Mouse (Mus musculus): ENCODE measurements at regions not wholly inside any gene's neighbourhood (a gene's known extent, or its start where the extent isn't known, plus 50 kb on each side); places are given as distances from the start of the nearest gene placed in this dataset.

DNA sequence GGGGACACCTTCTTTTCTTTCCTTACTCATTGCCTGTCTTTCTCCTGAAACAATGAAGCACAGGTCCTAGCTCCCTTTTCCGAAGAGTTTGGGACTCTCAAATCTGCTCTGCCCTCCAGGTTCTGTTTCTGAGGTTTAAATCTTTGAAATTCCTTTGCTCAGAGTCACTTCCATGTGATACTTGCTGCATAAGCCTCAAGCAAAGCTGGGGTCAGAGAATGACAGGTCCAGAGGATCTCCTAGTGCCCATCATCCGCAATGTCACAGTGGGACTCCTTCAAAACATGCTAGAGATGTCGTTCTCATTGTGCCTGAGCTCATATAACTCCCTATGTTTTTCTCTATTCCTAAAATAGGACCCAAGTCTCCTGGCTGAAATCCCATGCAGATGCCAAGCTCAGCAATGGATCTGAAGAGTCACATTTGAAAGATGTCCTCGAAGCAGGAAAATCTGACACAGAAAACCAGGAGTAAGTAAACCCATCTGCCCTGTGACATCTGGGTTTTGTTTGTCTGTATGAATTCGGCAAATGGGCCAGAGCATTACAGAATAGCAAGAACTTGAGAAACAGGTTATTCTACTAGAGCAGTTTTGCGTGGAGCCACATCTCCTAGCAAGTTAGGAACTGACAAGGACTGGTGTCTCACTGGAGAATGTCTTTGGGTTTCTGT is 634.6 kb downstream of the Epha4 start:
- no peak for DNase-seq (ENCODE audit: low spot score in 2 of 2)

DNA sequence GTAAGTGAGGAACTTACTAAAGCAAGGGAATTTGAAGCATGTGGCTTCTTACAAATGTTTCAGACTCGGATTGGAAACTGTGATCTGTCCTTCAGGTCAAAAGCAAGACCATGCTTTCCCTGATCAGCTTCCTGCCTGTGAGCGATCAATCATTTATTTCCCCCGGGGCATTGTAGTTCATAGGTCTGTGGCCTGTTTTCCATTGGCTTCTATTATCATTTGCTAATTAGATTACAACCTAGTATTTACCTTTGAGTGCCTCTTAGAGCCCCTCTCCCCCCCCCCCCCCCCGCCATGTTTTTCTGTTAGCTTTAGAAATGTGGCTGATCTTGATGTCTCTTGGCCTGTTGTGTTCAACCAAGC is 634.1 kb downstream of the Epha4 start:
- DNase-seq (ENCODE audit: low spot score in 2 of 2): no peak

DNA sequence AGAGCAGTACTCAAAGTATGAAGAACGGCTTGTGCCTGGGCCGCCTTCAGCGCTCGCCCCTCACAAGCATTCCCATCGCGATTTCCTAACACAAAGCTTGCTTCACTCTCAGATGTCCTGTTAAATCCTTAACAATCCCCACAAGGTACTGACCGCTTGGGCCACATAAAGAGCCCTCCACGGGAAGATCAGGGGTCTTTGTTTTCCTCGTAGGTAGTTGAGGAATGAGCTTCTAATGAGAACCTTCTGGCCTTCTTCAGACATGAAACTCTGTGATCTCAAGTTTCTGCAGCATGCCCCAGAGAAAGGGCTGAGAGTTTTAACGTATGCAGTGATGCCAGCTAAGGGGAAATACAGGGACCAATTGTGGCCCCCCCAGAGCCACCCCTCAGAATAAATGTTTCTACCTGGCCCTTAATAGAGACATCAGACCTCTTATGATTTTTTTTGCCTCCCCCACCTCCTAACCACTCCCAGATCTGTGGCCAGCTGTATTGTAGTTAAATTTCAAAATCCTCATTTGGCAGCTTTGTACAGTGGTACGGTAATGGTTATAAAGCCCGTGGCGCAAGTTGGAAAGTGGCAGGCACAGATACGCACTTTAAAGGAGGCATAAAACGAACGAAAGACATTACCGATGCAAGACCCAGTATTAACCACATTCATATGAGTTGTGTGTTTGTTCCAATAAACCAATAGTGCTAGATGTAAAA is 618.6 kb downstream of the Epha4 start:
- DNase-seq (ENCODE audit: low spot score in 2 of 2): no peak

DNA sequence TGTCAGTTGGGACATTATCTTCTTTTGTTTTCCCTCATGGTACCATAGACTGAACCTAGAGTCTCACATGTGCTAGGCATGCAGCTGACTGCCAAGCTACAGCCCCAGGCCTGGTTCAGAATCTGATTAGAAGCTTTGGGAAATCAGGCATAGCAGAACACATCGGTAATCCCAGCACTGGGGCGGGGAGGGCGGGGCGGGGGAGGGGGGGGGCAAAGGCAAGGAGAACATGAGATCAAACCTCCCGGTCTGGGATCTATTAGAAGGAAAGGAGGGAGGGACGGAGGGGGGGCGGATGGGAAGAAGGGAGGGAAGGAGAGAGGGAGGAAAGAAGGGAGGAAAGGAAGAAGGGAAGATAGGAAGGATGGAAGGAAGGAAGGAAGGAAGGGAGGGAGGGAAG is 617.5 kb downstream of the Epha4 start:
- DNase-seq (ENCODE audit: low spot score in 2 of 2): no peak

DNA sequence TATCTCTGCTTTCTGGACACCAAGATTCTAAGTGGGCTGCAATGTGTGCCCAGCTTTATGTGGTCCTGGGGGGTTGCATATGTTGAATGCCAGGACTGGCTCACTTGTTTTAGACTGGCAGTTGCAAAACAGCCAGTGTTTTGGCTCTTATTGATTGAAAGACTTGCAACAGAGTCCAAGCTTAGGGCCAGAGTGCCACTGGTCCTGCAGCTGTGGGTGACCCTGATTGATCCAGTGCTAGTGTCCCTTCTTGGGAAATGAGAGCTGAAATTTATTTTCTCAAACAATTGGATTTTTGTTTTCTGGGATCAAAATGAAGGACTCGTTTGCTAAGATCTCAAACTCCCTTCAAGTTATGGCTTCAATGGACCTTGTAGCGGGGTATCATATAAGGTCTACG is 603.4 kb downstream of the Epha4 start:
- no peak for DNase-seq (ENCODE audit: low spot score in 2 of 2)

DNA sequence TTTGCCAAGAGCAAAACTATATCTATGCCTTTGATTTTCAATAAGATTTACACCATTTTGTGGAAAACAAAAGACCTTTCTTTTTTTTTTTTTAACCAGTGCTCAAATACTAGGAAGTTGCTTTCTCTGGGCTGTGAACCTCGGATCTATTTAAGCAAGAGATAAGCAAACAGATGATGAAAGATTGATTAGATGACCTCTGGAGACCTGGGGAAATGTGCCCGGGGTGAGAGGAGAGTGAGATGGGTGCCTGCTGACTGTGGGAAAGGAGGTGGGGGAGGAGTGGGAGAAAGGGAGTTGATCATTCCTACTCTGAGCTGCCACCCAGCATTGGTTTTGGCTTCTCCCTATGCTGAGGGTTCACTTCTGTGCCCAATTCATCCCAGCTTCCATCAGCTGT is 595.3 kb downstream of the Epha4 start:
- no peak for DNase-seq (ENCODE audit: low spot score in 2 of 2)

- DNase-seq (ENCODE audit: low spot score in 2 of 2): no peak
These were observed 594.3 kb downstream of the Epha4 start for GRCm38 (mm10) chr1:76920634-76921033.

- no peak for DNase-seq (ENCODE audit: low spot score in 2 of 2)
These were observed 587.8 kb downstream of the Epha4 start for GRCm38 (mm10) chr1:76927041-76927440.

GRCm38 (mm10) chr1:76928035-76928434 is 586.9 kb downstream of the Epha4 start:
- DNase-seq (ENCODE audit: low spot score in 2 of 2): no peak

- DNase-seq (ENCODE audit: low spot score in 2 of 2): no peak
These were observed 581.4 kb downstream of the Epha4 start for GRCm38 (mm10) chr1:76933460-76933859.

DNA sequence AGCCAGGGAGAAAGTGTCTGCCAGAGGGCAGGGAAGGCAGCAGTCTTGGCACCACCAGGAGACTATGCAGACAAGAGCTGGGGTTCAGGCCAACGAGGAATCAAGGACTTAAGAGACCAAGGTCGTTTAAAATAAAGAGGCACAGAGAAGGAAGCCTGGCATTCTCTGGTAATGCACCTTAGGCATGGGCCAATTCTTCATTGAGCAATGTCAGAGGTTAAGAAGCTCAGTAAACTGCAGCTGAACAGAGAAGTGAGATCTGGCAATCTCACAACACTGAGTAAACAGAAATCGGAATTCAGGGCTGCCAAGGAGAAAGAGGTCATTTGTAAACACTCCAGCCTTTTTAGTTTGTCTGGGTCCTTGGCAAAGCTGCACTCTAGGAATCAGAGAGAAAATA is 572.2 kb downstream of the Epha4 start:
- no peak for DNase-seq (ENCODE audit: low spot score in 2 of 2)

DNA sequence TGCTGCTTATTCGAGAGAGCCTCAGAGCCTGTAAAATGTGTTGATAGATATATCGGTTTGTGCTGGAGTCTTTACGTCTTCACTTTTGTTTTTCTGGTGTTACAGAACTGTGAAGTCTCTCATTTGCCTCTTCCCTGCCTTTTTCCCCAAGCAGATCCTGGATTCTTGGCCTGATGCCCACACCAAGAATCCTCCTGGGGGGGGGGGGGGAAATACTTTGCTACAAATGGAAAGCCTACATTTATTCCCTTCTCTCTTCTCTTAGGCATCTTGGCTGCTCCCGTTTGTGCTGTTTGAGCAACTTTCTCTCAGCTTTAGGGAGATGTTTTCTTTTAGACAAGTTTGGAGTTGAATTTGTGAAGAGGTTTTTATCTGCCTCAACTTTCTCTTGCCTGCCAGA is 570.8 kb downstream of the Epha4 start:
- no peak for DNase-seq (ENCODE audit: low spot score in 2 of 2)

- no peak for DNase-seq (ENCODE audit: low spot score in 2 of 2)
These were observed 559.9 kb downstream of the Epha4 start for GRCm38 (mm10) chr1:76955031-76955430.

DNA sequence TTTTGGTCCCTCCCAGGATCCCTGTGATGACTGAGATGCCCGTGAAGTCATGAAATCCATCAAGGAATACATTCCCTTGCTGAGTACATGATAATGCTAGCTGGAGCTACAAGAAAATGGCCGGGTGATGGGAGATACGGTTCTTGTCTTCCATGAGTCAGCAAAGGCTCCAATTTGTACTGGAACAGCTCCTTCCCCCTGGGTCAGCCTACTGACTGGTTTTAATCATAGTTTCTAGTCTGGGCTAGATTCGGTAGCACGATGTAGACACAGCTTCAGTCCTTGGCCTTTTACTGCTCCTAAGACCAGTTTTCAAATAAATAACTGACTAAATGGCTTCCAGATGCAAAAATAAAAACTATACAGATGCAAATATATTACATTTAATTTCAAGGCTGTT is 557.5 kb downstream of the Epha4 start:
- no peak for DNase-seq (ENCODE audit: low spot score in 2 of 2)

- DNase-seq (ENCODE audit: low spot score in 2 of 2): no peak
These were observed 556.2 kb downstream of the Epha4 start for GRCm38 (mm10) chr1:76958706-76959105.

GRCm38 (mm10) chr1:76972454-76972853 is 542.4 kb downstream of the Epha4 start:
- DNase-seq (ENCODE audit: low spot score in 2 of 2): no peak

DNA sequence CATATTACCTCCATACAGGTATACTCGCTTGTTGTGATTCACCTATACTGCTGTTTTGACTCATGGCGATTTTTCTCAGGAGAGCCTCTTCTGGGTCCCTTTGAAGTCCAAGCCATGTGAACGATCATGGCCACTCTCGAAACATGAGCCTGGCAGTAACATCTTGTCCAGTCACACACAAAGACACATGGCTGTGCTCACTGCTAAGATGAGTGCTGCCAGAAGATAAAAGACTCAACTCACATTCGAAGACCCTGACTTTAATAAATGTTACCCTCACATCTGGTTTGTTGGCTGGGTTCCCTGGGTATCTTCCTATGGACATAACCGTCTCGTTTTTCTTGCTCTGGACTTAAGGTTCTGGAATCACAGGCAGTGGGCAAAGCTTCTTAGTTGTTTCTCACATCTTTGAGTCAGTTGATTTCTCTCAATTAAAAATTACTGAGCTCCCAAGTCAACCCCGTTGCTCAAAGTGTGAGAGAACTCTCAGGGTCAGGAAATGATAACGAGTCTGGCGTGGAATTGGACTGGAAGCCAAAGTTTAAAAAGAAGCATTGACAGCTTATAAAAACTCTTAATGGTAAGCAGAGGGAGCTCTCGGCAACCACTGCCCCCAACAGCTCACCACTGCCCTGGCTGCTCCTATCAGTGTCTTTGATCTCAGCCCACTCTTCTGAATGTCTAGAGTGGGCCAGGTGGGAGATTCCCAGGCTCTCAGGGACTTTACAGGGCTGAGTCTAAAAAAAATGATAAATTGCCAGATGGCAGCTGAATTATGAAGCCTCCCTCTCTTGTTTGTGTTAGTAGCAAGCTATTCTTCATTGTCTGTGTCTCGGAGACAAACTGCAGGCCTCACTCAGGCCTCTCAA is 539.6 kb downstream of the Epha4 start:
- DNase-seq (ENCODE audit: low spot score in 2 of 2): no peak

DNA sequence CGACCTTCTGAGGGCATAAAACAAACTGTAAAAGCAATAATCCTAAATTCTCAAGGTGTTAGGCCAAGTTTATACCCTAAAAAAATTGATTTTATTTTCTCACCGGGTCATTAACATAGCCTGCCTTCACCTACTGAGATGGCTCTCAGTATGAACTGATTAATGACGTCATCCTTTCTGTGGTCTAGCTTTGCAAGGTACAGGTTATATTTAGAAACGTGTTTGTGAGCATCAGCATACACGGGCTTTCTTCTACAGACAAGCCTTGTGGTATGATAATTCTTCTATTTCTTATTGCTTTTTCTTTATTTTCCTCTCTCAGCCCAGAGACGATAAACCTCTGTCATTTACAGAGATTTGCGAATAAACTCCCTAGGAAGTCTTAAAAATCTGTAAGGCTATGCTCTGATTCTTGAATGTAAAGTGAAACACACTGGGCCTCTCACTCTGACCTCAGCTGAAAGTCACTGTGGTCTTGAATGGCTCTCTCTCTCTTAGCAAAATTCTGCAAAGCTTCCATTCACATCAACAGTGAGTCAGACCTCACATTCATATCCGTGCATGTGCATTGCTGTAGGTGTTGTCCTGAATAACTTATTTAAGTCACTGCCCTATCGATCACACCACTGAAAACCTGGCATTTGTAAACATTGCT is 534.3 kb downstream of the Epha4 start:
- no peak for DNase-seq (ENCODE audit: low spot score in 2 of 2)

- no peak for DNase-seq (ENCODE audit: low spot score in 2 of 2)
These were observed 521.1 kb downstream of the Epha4 start for GRCm38 (mm10) chr1:76993776-76994175.

DNA sequence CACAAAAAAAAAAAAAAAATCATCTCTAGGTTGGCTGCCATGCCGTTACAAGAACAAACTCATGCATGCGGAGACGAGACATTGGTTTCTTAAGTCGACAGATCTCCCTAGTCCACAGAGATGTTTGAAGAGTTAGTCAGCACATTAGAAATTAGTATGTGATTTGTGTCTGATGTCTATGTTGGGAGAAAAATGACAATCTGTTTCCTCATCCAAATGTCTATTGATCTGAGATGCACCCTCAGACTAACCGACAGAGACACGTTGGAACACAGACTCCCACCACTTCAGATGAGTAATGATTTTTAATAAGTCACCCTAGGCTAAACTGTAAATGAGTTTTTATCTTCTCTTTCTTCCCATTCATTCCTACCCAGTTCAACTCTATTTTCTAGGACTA is 506.9 kb downstream of the Epha4 start:
- DNase-seq (ENCODE audit: low spot score in 2 of 2): no peak

DNA sequence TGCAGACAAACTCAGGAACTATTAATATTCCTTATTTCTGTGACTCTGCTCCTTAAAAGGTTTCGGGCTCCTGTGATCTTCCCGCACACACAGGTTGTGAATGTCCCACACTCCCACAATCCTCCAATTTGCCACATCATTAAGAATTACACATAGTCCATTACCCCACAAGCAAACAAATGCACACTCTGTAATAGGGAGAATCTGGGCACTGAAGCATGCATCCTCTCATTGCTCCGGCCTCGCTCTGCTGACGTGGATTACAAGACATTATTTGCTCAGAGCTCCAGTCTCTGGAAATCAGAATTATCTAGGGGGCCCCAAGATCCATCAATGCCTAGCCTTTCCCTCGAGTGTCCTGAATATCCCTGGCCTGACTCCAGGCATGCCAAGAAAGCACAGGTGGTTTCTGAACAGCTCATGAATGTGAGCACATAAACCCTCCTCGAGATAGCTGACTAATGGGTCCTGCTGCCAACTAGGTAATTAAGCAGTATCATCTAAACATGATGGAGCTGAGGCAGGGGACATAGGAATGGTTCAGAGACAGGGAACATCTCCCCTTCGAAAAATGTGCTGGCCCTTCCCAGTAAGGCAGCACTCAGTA is 504.2 kb downstream of the Epha4 start:
- no peak for DNase-seq (ENCODE audit: low spot score in 2 of 2)

GRCm38 (mm10) chr1:77027656-77028055 is 487.2 kb downstream of the Epha4 start:
- DNase-seq (ENCODE audit: low spot score in 2 of 2): no peak

Data from thymus, postnatal 10 days (tissue).